Mouse (Mus musculus): ENCODE data around the gene Tomm20. TPM values are rescaled to one million over a fixed set of nuclear protein-coding genes. Genes with fewer than 3 reads are reported as not detected.

Gene Tomm20
- polyA plus RNA-seq, 1 experiment from 2014 or later, result 194 TPM

DNA sequence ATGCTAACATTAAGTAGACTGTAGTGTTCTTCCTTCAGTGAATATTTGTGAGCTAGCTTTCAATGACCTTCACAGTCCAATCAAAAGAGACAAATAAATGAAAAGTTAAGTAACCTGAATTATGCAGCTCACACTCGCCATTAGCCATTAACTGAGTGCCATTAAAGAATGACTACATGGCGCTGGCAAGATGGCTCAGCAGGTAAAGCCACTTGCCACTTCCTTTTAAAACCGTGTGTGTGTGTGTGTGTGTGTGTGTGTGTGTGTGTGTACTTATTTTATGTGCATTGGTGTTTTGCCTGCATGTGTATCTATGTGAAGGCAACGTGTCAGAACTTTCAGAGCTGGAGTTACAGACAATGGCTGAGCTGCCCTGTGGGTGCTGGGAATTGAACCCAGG lies 28.9 kb upstream of the Tomm20 start:
- Histone ChIP-seq H3K9me3 (no peaks in the 10 kb centered on the region), H3K27me3 (peaks cover 24% of the 10 kb centered on the region), H3K4me3 (replicated peaks) (no peak overlapping the region), H3K4me1 (peaks cover 13% of the 10 kb centered on the region), H3K9ac (no peak overlapping the region), H3K27ac (no peak overlapping the region), H3K36me3 (replicated peaks) (no peaks in the 10 kb centered on the region), H3K4me2 (no peak overlapping the region)
- no peak for ATAC-seq (ENCODE audit: low FRiP score)
- 82% methylated on average over 4 of the region's 4 CpGs for WGBS

DNA sequence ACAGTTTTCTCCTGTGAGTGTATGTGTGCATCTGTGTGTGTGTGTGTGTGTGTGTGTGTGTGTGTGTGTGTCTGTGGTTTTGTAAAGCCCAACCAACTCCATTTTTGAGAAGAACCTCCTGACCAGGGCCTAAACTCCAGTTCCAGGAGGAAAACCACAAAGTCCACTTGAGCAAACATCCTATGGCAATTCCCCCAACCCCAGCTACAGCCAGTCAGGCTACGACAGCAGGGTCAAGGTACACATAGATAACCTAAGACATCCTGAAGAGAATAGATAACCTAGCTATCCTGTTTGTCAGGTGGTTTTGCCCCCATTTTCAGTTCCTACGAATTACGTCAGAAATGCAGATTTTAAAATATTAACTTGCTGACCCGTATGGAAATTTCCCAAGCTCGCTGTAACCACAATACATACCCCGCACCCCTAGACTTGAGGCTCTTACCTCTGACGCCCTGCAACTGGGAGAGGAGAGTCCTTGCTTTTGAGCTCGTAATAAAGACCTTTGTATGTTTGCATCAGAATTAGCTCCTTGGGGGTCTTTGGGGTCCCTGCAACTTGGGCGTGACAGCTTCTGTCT lies 28.1 kb upstream of the Tomm20 start:
- no peak overlapping the region for H3K4me2 ChIP-seq
- H3K27me3 ChIP-seq, result peaks cover 18% of the 10 kb centered on the region
- no peaks in the 10 kb centered on the region for H3K9me3 ChIP-seq
- peaks cover 4% of the 10 kb centered on the region for H3K36me3 ChIP-seq (replicated peaks)
- no peak overlapping the region for H3K9ac ChIP-seq
- ATAC-seq (ENCODE audit: low FRiP score), result no peak
- WGBS, result 84% methylated on average over 9 of the region's 9 CpGs
- H3K27ac ChIP-seq, result no peak overlapping the region
- no peak overlapping the region for H3K4me3 ChIP-seq (replicated peaks)
- peaks cover 9% of the 10 kb centered on the region for H3K4me1 ChIP-seq

DNA sequence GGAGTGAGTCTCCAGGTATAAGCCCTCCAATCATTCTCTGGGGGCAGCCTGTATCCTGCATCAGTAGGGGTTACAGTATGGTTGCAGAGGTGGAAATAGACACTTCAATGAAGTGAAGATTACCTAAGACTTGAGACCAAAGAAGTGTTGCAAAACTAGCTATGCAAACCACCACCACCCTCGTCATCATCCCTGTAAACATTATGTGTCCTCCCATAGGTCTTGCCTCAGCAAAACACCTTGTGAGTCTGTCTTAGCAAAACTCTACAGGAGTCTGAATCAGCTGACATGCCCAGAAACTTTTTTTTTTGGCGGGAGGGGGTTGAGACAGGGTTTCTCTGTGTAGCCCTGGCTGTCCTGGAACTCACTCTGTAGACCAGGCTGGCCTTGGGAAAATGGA lies 27.0 kb upstream of the Tomm20 start:
- WGBS, result 72% methylated on average over 2 of the region's 2 CpGs
- no peak overlapping the region for H3K4me3 ChIP-seq (replicated peaks)
- no peak for ATAC-seq (ENCODE audit: low FRiP score)
- no peak overlapping the region for H3K27ac ChIP-seq
- peaks cover 16% of the 10 kb centered on the region for H3K36me3 ChIP-seq (replicated peaks)
- no peak overlapping the region for H3K9ac ChIP-seq
- no peak overlapping the region for H3K4me2 ChIP-seq
- no peaks in the 10 kb centered on the region for H3K9me3 ChIP-seq
- H3K27me3 ChIP-seq, result peaks cover 11% of the 10 kb centered on the region
- peaks cover 9% of the 10 kb centered on the region for H3K4me1 ChIP-seq

DNA sequence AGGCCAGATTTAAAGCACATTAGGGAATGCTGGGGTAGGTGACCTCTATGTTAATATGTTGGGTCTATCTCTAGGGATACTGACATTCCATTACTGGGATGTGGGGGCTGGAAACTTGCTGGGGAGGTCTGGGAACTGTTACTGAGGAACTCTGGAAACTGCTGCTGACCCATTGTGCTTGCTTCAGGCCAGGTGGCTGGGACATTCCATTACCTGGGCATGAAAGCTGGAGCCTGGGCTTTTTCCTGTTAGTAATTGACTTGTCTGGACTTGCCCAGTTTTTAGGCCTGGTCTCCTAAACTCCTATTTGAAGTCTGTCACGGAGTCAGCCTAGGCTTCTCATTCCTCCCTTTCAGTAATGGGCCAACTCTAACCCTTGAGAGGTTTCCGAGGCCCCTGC lies 26.5 kb upstream of the Tomm20 start:
- no peak overlapping the region for H3K27ac ChIP-seq

DNA sequence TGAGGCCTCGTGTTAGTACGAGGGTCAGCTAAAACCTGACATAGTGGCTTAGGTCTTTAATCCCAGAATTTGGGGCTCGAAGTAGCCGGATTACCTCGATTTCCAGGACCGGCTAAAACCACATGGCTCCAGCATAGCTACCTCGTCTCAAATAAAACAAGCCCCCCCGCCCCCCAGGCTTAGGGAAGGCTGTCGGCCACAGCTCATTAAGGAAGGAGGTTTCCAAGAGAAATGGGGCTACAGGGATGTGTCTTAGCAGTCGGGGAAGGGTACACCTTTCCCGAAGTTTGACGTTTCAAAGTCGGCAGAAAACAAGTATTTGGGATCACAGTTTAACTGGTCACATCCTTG lies 25.6 kb upstream of the Tomm20 start:
- H3K9me3 ChIP-seq, result no peaks in the 10 kb centered on the region
- 15% methylated on average over 13 of the region's 13 CpGs for WGBS
- peaks cover 9% of the 10 kb centered on the region for H3K4me1 ChIP-seq
- ATAC-seq (ENCODE audit: low FRiP score), result no peak
- peak overlapping the region; percentile 68 for H3K4me2 ChIP-seq
- peaks cover 28% of the 10 kb centered on the region for H3K36me3 ChIP-seq (replicated peaks)
- H3K27me3 ChIP-seq, result peaks cover 5% of the 10 kb centered on the region; the same call in 1 of the 2 replicates
- peak overlapping the region; percentile 89 for H3K27ac ChIP-seq
- H3K4me3 ChIP-seq (replicated peaks), result peak overlapping the region; percentile 97
- H3K9ac ChIP-seq, result peak overlapping the region; percentile 90

More for the DNA sequence above, 26.5 kb upstream of the Tomm20 start:
- no peak overlapping the region for H3K9ac ChIP-seq
- H3K4me2 ChIP-seq, result no peak overlapping the region
- H3K36me3 ChIP-seq (replicated peaks), result peaks cover 21% of the 10 kb centered on the region
- H3K4me1 ChIP-seq, result peaks cover 9% of the 10 kb centered on the region
- no peaks in the 10 kb centered on the region for H3K9me3 ChIP-seq
- H3K27me3 ChIP-seq, result peaks cover 8% of the 10 kb centered on the region; the same call in 1 of the 2 replicates
- no peak for ATAC-seq (ENCODE audit: low FRiP score)
- no peak overlapping the region for H3K4me3 ChIP-seq (replicated peaks)
- 88% methylated on average over 2 of the region's 2 CpGs for WGBS

DNA sequence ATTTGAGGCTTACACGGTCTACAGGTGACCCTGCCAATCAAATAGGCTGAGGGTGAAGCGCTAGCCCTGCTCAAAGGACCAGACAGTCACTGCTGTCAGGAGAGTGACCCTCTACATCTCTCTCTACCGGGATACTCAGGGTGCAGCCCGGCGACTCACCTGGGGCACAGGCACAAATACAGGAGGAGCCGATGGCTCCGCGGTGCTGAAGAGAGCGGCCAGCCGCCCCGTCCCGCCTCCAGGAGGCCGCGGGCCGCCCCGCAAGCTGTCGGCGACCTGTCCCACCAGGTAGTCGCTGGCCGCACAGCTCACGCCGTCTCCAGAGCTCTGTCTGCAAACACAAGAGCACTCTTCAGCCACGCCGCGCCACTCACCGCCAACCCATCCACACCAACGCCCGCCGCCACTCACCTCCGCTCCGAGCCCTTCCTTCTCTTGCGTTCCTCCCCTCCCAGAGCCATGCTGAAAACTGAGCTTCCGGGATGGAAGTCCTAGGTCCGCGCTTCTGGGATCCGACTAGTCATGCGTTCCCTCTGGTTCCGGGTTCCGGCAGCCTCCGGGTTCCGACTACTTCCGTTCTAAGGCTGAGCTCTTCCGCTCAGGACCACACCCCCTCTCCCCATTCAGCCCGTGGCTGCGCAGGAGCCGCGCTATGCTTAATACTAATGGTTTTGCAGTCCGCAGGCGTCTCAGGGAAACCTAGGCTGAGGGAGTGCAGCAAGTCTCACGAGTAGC lies 25.1 kb upstream of the Tomm20 start, which contains the start of gene Rbm34:
Gene Rbm34 (minus strand): TSS at position 493 of the 735 bp plus-strand sequence.
- Histone ChIP-seq H3K4me1 (peaks cover 9% of the 10 kb centered on the region), H3K4me2 (peak within 1 kb of the TSS; percentile 68), H3K4me3 (replicated peaks) (peak within 1 kb of the TSS; percentile 97), H3K36me3 (replicated peaks) (peaks cover 32% of the 10 kb centered on the region), H3K9ac (peak within 1 kb of the TSS; percentile 90), H3K27ac (peak within 1 kb of the TSS; percentile 89), H3K27me3 (peaks cover 5% of the 10 kb centered on the region; the same call in 1 of the 2 replicates), H3K9me3 (no peaks in the 10 kb centered on the region)
- WGBS, result under 1% methylated on average over 46 of the region's 50 CpGs
- ATAC-seq (ENCODE audit: low FRiP score), result peak; percentile 97

DNA sequence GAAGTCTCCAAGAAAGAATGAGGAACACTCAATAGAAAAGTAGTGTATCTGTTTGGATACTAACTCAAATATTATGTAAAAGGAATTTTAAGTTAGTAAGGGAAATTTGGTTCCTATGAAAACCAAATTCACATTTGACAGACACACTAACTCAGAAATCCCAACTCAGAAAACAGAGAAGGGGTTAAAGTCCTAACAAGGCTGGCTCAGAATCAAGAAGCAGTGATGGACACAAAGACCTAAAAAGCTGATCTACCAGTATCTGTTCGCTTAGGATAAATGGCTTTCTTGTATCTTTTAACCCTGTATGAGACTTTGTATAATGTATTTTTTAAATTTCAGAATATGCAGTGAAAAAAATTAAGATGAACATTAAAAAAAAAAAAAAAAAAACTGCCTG lies 23.9 kb upstream of the Tomm20 start:
- no peaks in the 10 kb centered on the region for H3K9me3 ChIP-seq
- WGBS, result 92% methylated on average over 1 of the region's 1 CpGs
- peaks cover 6% of the 10 kb centered on the region for H3K4me1 ChIP-seq
- peaks cover 43% of the 10 kb centered on the region for H3K36me3 ChIP-seq (replicated peaks)
- no peak overlapping the region for H3K4me2 ChIP-seq
- no peak overlapping the region for H3K9ac ChIP-seq
- H3K4me3 ChIP-seq (replicated peaks), result no peak overlapping the region
- no peak overlapping the region for H3K27ac ChIP-seq
- H3K27me3 ChIP-seq, result peaks cover 5% of the 10 kb centered on the region; the same call in 1 of the 2 replicates
- no peak for ATAC-seq (ENCODE audit: low FRiP score)

DNA sequence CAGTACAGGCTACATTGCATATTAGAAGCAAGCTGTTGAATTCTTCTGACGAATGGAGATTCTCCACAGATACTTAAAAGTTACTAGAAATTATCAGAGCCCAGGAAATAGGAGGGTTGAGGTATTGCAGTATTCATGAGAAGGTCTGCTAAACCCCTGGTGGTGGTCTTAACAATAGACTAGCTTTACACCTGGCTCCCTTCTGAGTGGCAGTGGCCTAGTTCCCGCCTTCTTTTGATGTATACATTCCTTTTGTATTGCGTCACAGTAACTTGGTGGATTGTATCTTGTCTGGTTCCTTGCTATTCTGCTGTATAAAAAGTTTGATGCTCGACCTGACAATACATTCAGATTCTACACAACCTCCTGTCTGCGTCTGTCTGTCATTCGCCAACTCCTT lies 22.5 kb upstream of the Tomm20 start:
- 95% methylated on average over 6 of the region's 6 CpGs for WGBS
- Histone ChIP-seq H3K4me1 (peaks cover 6% of the 10 kb centered on the region), H3K4me2 (no peak overlapping the region), H3K27ac (no peak overlapping the region), H3K4me3 (replicated peaks) (no peak overlapping the region), H3K27me3 (no peaks in the 10 kb centered on the region), H3K36me3 (replicated peaks) (peaks cover 50% of the 10 kb centered on the region), H3K9me3 (no peaks in the 10 kb centered on the region), H3K9ac (no peak overlapping the region)
- no peak for ATAC-seq (ENCODE audit: low FRiP score)

DNA sequence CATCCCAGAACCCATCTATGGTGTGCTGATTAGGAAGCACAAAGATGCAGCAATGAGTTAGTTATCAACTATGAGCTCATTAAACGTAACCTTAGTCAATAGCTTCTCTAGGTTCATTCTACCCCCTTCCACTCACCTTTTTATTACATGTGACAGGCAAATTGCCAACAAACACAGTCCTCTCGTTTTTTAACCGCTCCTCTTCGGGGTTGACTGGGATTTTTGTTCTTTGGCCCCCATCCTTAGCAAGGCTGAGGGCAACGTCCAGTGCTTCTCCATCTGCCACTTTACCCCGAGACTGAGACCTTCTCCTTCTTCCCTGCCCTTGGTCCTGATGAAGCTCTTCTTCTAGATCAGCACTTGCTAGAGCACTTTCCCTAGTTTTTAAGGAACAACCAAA lies 19.6 kb upstream of the Tomm20 start:
- Histone ChIP-seq H3K9me3 (no peaks in the 10 kb centered on the region), H3K4me3 (replicated peaks) (no peak overlapping the region), H3K36me3 (replicated peaks) (peaks cover 73% of the 10 kb centered on the region), H3K4me1 (peaks cover 5% of the 10 kb centered on the region), H3K4me2 (no peak overlapping the region), H3K27me3 (no peaks in the 10 kb centered on the region), H3K27ac (no peak overlapping the region), H3K9ac (no peak overlapping the region)
- no peak for ATAC-seq (ENCODE audit: low FRiP score)
- WGBS, result 88% methylated on average over 6 of the region's 6 CpGs

DNA sequence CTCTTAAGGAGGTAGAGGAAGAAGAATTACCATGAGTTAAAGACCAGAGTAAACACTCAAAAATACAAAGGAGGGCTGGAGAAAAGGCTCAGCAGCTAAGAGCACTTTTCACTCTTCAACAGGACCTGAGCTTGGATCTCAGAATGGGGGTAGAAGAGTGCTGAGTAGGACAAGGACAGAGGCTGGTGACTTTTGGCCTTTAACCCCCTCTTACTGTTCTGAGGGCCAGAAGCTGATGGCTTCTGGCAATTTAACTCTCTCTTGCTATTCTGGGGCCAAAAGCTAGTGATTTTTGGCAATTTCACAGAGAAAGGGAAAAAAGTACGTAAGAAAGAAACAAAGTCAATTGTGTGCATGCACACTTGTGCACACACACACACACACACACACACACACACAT lies 17.2 kb upstream of the Tomm20 start:
- Histone ChIP-seq H3K9ac (no peak overlapping the region), H3K9me3 (no peaks in the 10 kb centered on the region), H3K4me3 (replicated peaks) (no peak overlapping the region), H3K4me1 (no peaks in the 10 kb centered on the region), H3K36me3 (replicated peaks) (peaks cover 78% of the 10 kb centered on the region), H3K27ac (no peak overlapping the region), H3K27me3 (no peaks in the 10 kb centered on the region), H3K4me2 (no peak overlapping the region)
- no peak for ATAC-seq (ENCODE audit: low FRiP score)
- 100% methylated on average over 1 of the region's 1 CpGs for WGBS

DNA sequence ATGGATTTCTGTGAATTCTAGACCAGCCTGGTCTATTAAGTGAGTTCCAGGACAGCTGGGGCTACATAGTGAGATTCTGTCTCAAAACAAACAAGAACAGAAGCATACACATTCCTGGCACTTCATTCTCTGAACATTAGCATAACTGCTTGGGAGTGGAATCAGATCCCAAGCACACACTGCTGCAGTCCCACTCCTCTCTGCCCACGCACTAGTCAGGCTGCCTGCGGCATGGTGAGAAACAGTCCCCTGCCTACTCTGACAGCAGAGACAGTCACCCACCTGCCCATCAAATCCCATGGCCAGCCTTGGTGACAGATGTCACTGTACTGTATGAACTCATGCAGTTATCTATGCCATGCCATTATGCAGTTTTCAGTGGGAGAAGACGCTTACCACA lies 15.9 kb upstream of the Tomm20 start:
- Histone ChIP-seq H3K4me1 (no peaks in the 10 kb centered on the region), H3K27ac (no peak overlapping the region), H3K9ac (no peak overlapping the region), H3K4me2 (no peak overlapping the region), H3K9me3 (no peaks in the 10 kb centered on the region), H3K36me3 (replicated peaks) (peaks cover 78% of the 10 kb centered on the region), H3K4me3 (replicated peaks) (no peak overlapping the region), H3K27me3 (no peaks in the 10 kb centered on the region)
- no peak for ATAC-seq (ENCODE audit: low FRiP score)
- WGBS, result 98% methylated on average over 3 of the region's 3 CpGs

DNA sequence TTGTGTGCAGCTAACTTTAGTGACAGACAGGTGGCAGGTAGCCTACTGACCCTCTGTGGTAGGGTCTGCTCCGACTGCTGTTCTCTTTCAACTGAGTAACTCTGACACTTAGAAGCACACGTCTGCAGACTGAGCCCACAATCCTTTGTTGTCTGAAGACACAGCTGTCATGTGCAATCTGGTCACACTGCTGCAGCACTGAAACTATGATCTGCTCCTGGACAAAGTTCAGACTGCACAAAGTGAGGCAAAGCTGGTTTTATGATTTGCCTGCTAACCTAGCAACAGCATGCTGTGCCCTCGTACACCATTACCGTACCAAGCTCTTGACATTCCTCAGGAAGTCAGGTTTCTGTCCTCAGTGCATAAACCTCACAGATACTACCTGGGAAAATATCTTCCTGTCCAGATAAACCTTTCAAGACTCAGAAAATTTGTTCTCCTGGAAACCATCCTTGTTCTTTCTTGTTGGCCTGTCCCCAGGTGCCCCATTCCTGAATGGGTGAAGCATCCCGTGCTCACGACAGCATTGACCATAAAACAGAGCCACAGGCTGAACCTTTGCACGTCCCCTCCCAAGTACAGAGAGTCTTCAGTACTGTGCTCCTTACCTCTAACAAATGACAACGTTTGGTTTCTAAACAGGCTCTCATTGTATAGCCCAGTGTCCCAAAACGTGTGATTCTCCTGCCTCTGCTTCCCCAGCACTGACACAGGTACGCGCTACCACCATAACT lies 6.4 kb upstream of the Tomm20 start:
- Histone ChIP-seq H3K36me3 (replicated peaks) (peaks cover 79% of the 10 kb centered on the region), H3K27ac (no peak overlapping the region)
- WGBS, result 92% methylated on average over 11 of the region's 11 CpGs

More for the DNA sequence above, 6.4 kb upstream of the Tomm20 start:
- Histone ChIP-seq H3K9ac (no peak overlapping the region), H3K4me2 (no peak overlapping the region), H3K27me3 (no peaks in the 10 kb centered on the region), H3K4me1 (no peaks in the 10 kb centered on the region), H3K4me3 (replicated peaks) (no peak overlapping the region), H3K9me3 (no peaks in the 10 kb centered on the region)
- ATAC-seq (ENCODE audit: low FRiP score), result no peak
